Mouse (Mus musculus) ovary, adult 18-20 months (tissue): ENCODE measurements at regions not wholly inside any gene's neighbourhood (a gene's known extent, or its start where the extent isn't known, plus 50 kb on each side); places are given as distances from the start of the nearest gene placed in this dataset.
"Not testable (repeated sequence)": the region's sequence is repeated elsewhere in the genome, so short reads cannot be mapped to it uniquely, and the experiment has no call there.

Experiments used
- DNase-seq: peaks from one replicate; pipeline ENCODE4 v3.0.0; 2022; ENCODE audit warnings: low spot score, mixed read lengths

GRCm38 (mm10) chr17:47271979-47272677, 96.6 kb upstream of the Mrps10 start:
- peak; percentile 84 for DNase-seq

GRCm38 (mm10) chr17:47269053-47269891, 99.4 kb upstream of the Mrps10 start:
- DNase-seq, result no peak

GRCm38 (mm10) chr17:47267843-47268242, 100.8 kb upstream of the Mrps10 start:
- DNase-seq, result no peak

- no peak for DNase-seq
Observed at GRCm38 (mm10) chr17:47267076-47267475, 101.6 kb upstream of the Mrps10 start.

- DNase-seq, result no peak
Observed at GRCm38 (mm10) chr17:47266335-47266734, 102.4 kb upstream of the Mrps10 start.

- DNase-seq, result no peak
Observed at GRCm38 (mm10) chr17:47262986-47263385, 105.7 kb upstream of the Mrps10 start.

GRCm38 (mm10) chr17:47262141-47262540, 106.5 kb upstream of the Mrps10 start:
- no peak for DNase-seq

- no peak for DNase-seq
Observed at GRCm38 (mm10) chr17:47260976-47261375, 107.7 kb upstream of the Mrps10 start.

GRCm38 (mm10) chr17:47258296-47258695, 110.4 kb upstream of the Mrps10 start:
- no peak for DNase-seq

- no peak for DNase-seq
Observed at GRCm38 (mm10) chr17:47255209-47255608, 113.5 kb upstream of the Mrps10 start.

- DNase-seq, result no peak
Observed at GRCm38 (mm10) chr17:47254026-47254425, 114.7 kb upstream of the Mrps10 start.

- no peak for DNase-seq
Observed at GRCm38 (mm10) chr17:47250001-47250400, 118.7 kb upstream of the Mrps10 start.

GRCm38 (mm10) chr17:47249176-47249575, 119.5 kb upstream of the Mrps10 start:
- no peak for DNase-seq

- DNase-seq, result no peak
Observed at GRCm38 (mm10) chr17:47248053-47248452, 120.6 kb upstream of the Mrps10 start.

- DNase-seq, result no peak
Observed at GRCm38 (mm10) chr17:47247516-47247915, 121.2 kb upstream of the Mrps10 start.

GRCm38 (mm10) chr17:47246605-47247004, 122.1 kb upstream of the Mrps10 start:
- no peak for DNase-seq

GRCm38 (mm10) chr17:47245635-47246034, 123.1 kb upstream of the Mrps10 start:
- no peak for DNase-seq

GRCm38 (mm10) chr17:47239086-47239485, 129.6 kb upstream of the Mrps10 start:
- no peak for DNase-seq

- not testable (repeated sequence) for DNase-seq
Observed at GRCm38 (mm10) chr17:47237881-47238280, 130.8 kb upstream of the Mrps10 start.

- no peak for DNase-seq
Observed at GRCm38 (mm10) chr17:47234343-47234742, 134.3 kb upstream of the Mrps10 start.

GRCm38 (mm10) chr17:47233003-47233678, 135.5 kb upstream of the Mrps10 start:
- no peak for DNase-seq

GRCm38 (mm10) chr17:47230715-47231114, 138.0 kb upstream of the Mrps10 start:
- DNase-seq, result no peak

GRCm38 (mm10) chr17:47226391-47226790, 142.3 kb upstream of the Mrps10 start:
- no peak for DNase-seq
